Mouse (Mus musculus) embryonic fibroblast, embryonic 13.5 days (primary cell): Measurements from ENCODE around the gene Elmo1.

Experiments used
- CTCF ChIP-seq: IDR thresholded peaks from 2 replicates; pipeline ENCODE4 v1.5.1; 2011; ENCODE audit warnings: mild to moderate bottlenecking, control low read depth, low read length, moderate library complexity, borderline replicate concordance; ENCODE audit not compliant: insufficient read depth
- POLR2A ChIP-seq: IDR thresholded peaks from 2 replicates; pipeline ENCODE4 v1.6.1; 2011; ENCODE audit warnings: low read depth, mild to moderate bottlenecking, control low read depth, low read length, moderate library complexity

- TF ChIP-seq CTCF = no peak
- TF ChIP-seq POLR2A = no peak
Measured at GRCm38 (mm10) chr13:20097934-20098593, 7.7 kb downstream of the Elmo1 start.
